Mouse (Mus musculus) olfactory bulb, adult 2 months (tissue): ENCODE measurements around the gene Gm16181.

Experiments
- CTCF ChIP-seq: fragments of 200-500 bp; IDR thresholded peaks from 2 replicates; pipeline ENCODE4 v1.5.1; 2012; ENCODE audit warnings: low read depth, mild to moderate bottlenecking, low read length, moderate library complexity; ENCODE audit not compliant: insufficient read depth
- POLR2A ChIP-seq: fragments of 200-500 bp; IDR thresholded peaks from 2 replicates; pipeline ENCODE4 v1.6.1; 2012; ENCODE audit warnings: mild to moderate bottlenecking, low read depth, low read length, moderate library complexity; ENCODE audit not compliant: insufficient read depth

DNA sequence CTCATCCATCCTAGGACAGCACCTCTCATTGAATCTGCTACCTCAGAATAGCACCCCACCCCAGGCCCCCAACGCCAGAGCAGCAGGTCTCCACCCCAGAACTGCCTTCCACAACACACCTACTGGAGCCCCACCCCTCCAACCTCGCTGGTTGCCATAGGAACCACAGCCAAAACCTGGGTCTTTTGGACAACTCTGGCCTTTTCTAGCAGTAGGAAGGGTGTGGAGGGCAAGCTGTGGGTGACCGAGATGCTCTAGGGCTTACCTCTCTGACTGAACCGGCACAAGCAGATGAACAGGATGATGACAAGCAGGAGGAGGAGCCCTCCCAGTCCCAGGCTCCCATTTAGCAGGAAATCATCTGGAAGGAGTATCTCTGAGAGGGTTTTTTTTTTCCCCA, 34.0 kb upstream of the Gm16181 start:
- TF ChIP-seq CTCF (no peak), POLR2A (no peak)
